Mouse (Mus musculus) lung, postnatal 0 days (tissue): ENCODE results near the gene B4galt5. TPM values are rescaled to one million over a fixed set of nuclear protein-coding genes. Genes with fewer than 3 reads are reported as not detected.

ENCODE experiments used
- ATAC-seq: fragments of 200-750 bp; cut with Nextera tagmentation; 2 replicates; pipeline ENCODE4 v1.8.0; 2017; ENCODE audit warnings: moderate library complexity
- DNase-seq: peaks from one replicate; pipeline ENCODE4 v3.0.0-alpha.2; 2016; ENCODE audit warnings: low spot score
- H3K27ac ChIP-seq: fragments of 300-500 bp; sonication (generic); 2 replicates; pipeline ENCODE4 v1.5.1; 2014; ENCODE audit warnings: antibody characterized with exemption, mild to moderate bottlenecking, low read length, mixed read lengths
- H3K27me3 ChIP-seq: fragments of 300-500 bp; sonication (generic); replicated peaks from 2 replicates; pipeline ENCODE4 v1.6.1; 2014; ENCODE audit warnings: low read length, mixed read lengths; ENCODE audit not compliant: insufficient read depth
- H3K36me3 ChIP-seq: fragments of 300-500 bp; sonication (generic); 2 replicates; pipeline ENCODE4 v1.6.1; 2014; ENCODE audit warnings: low read length, mixed read lengths; ENCODE audit not compliant: insufficient read depth
- H3K4me1 ChIP-seq: fragments of 300-500 bp; sonication (generic); 2 replicates; pipeline ENCODE4 v1.6.1; 2014; ENCODE audit warnings: antibody characterized with exemption, low read depth, low read length, mixed read lengths; ENCODE audit not compliant: insufficient read depth
- H3K4me2 ChIP-seq: fragments of 300-500 bp; sonication (generic); replicated peaks from 2 replicates; pipeline ENCODE4 v1.6.1; 2014; ENCODE audit warnings: low read depth, mild to moderate bottlenecking, low read length, moderate library complexity, mixed read lengths
- H3K4me3 ChIP-seq: fragments of 300-500 bp; sonication (generic); 2 replicates; pipeline ENCODE4 v1.5.1; 2014; ENCODE audit warnings: low read depth, low read length
- H3K9ac ChIP-seq: fragments of 300-500 bp; sonication (generic); replicated peaks from 2 replicates; pipeline ENCODE4 v1.6.1; 2014; ENCODE audit warnings: low read depth, mild to moderate bottlenecking
- H3K9me3 ChIP-seq: fragments of 300-500 bp; sonication (generic); 2 replicates; pipeline ENCODE4 v1.6.1; 2016; ENCODE audit warnings: low read length, mixed read lengths
- CTCF ChIP-seq: IDR thresholded peaks from 2 replicates; pipeline ENCODE4 v1.5.1; 2016; ENCODE audit warnings: antibody characterized with exemption, mild to moderate bottlenecking
- EP300 ChIP-seq: IDR thresholded peaks from 2 replicates; pipeline ENCODE4 v1.6.1; 2016; ENCODE audit warnings: antibody characterized with exemption, mild to moderate bottlenecking, control low read depth
- WGBS: fragments of 180-500 bp; shearing (Covaris S2); extraction: QIAGEN DNeasy Blood & Tissue Kit; methylation state at CpG from one replicate; pipeline ENCODE4 v1.1.7; 2014; 5-methylcytosine and 5-hydroxymethylcytosine counted together
- polyA plus RNA-seq: library from polyadenylated mRNA; unstranded; fragments of >200 nt; fragmentation: Nextera tagmentation; extraction: Ambion mirVana; gene quantifications from 2 replicates; pipeline ENCODE4 v1.2.1, GENCODE M21; 2015

The B4galt5 gene
- polyA plus RNA-seq, 1 experiment from 2014 or later: 10.3 TPM

- no peak overlapping the region for H3K9ac ChIP-seq
- ATAC-seq: no peak
- no peaks in the 10 kb centered on the region for H3K27me3 ChIP-seq
- H3K36me3 ChIP-seq: no peaks in the 10 kb centered on the region
- H3K9me3 ChIP-seq: no peaks in the 10 kb centered on the region
- 37% methylated on average over 3 of the region's 3 CpGs for WGBS
- H3K4me1 ChIP-seq: peaks cover 8% of the 10 kb centered on the region; the same call in 1 of the 2 replicates
- no peak overlapping the region for H3K4me3 ChIP-seq
- no peak for TF ChIP-seq CTCF
- no peak for TF ChIP-seq EP300
- H3K4me2 ChIP-seq: no peak overlapping the region
- DNase-seq: peak; percentile 53
- H3K27ac ChIP-seq: peak overlapping the region; percentile 54; the same call in 1 of the 2 replicates
These were observed 96.8 kb downstream of the B4galt5 start for GRCm38 (mm10) chr2:167252057-167252687.

- H3K27ac ChIP-seq: peak overlapping the region; percentile 66
- H3K9ac ChIP-seq: no peak overlapping the region
- 13% methylated on average over 7 of the region's 7 CpGs for WGBS
- H3K36me3 ChIP-seq: no peaks in the 10 kb centered on the region
- peaks cover 8% of the 10 kb centered on the region; the same call in 1 of the 2 replicates for H3K4me1 ChIP-seq
- H3K27me3 ChIP-seq: no peaks in the 10 kb centered on the region
- DNase-seq (peak; percentile 87), ATAC-seq (peak; percentile 23)
- H3K4me3 ChIP-seq: no peak overlapping the region
- TF ChIP-seq CTCF: no peak
- TF ChIP-seq EP300: no peak
- no peak overlapping the region for H3K4me2 ChIP-seq
- no peaks in the 10 kb centered on the region for H3K9me3 ChIP-seq
These were observed 98.1 kb downstream of the B4galt5 start for GRCm38 (mm10) chr2:167250736-167251337.

- H3K4me3 ChIP-seq: no peak overlapping the region
- no peak overlapping the region for H3K4me2 ChIP-seq
- peaks cover 8% of the 10 kb centered on the region; the same call in 1 of the 2 replicates for H3K4me1 ChIP-seq
- DNase-seq (no peak), ATAC-seq (no peak)
- H3K9me3 ChIP-seq: no peaks in the 10 kb centered on the region
- no peaks in the 10 kb centered on the region for H3K36me3 ChIP-seq
- TF ChIP-seq EP300 (no peak), CTCF (no peak)
- H3K27ac ChIP-seq: peak overlapping the region; percentile 75
- 31% methylated on average over 11 of the region's 11 CpGs for WGBS
- no peaks in the 10 kb centered on the region for H3K27me3 ChIP-seq
- no peak overlapping the region for H3K9ac ChIP-seq
These were observed 98.8 kb downstream of the B4galt5 start for GRCm38 (mm10) chr2:167250003-167250735.

GRCm38 (mm10) chr2:167249591-167249990 lies 99.4 kb downstream of the B4galt5 start:
- no peak overlapping the region for H3K4me3 ChIP-seq
- H3K36me3 ChIP-seq: no peaks in the 10 kb centered on the region
- peaks cover 8% of the 10 kb centered on the region; the same call in 1 of the 2 replicates for H3K4me1 ChIP-seq
- ATAC-seq: peak; percentile 83
- TF ChIP-seq CTCF: no peak
- TF ChIP-seq EP300: peak; percentile 68
- 55% methylated on average over 3 of the region's 3 CpGs for whole genome bisulfite sequencing
- H3K27ac ChIP-seq: peak overlapping the region; percentile 75
- H3K27me3 ChIP-seq: no peaks in the 10 kb centered on the region
- no peak overlapping the region for H3K9ac ChIP-seq
- no peak overlapping the region for H3K4me2 ChIP-seq
- peak; percentile 90 for DNase-seq
- no peaks in the 10 kb centered on the region for H3K9me3 ChIP-seq

Other genes with a start within 250 kb of the B4galt5 start
- 0.76 and 1.1 TPM in 2 replicates for gene Kcnb1, start 159.0 kb downstream of the B4galt5 start, polyA plus RNA-seq
- 32.7 and 37.9 TPM in 2 replicates for gene Ptgis, start 108.6 kb downstream of the B4galt5 start, polyA plus RNA-seq
- 9.2 and 9.8 TPM in 2 replicates for gene Slc9a8, start 72.5 kb upstream of the B4galt5 start, polyA plus RNA-seq
- 111 and 119 TPM in 2 replicates for gene Rnf114, start 143.5 kb upstream of the B4galt5 start, polyA plus RNA-seq
- gene Spata2, start 143.7 kb upstream of the B4galt5 start, polyA plus RNA-seq: 8.7 and 8.9 TPM in 2 replicates
- gene Snai1, start 189.0 kb upstream of the B4galt5 start, polyA plus RNA-seq: 55.4 and 63.0 TPM in 2 replicates